Mouse (Mus musculus) lung, postnatal 4 days (tissue): Measurements from ENCODE around the gene Pde2a.

ENCODE experiments used
- DNase-seq, 2 experiments: peaks; one replicate each; pipeline ENCODE4 v3.0.0; 2021

Pde2a gene

GRCm38 (mm10) chr7:101476493-101476892 is 55.0 kb downstream of the Pde2a start:
- no peak for DNase-seq

GRCm38 (mm10) chr7:101477200-101477599 is 55.7 kb downstream of the Pde2a start:
- no peak for DNase-seq

- DNase-seq, result no peak
Measured at GRCm38 (mm10) chr7:101478099-101478498, 56.6 kb downstream of the Pde2a start.

- DNase-seq, result no peak
Measured at GRCm38 (mm10) chr7:101479841-101480240, 58.4 kb downstream of the Pde2a start.

GRCm38 (mm10) chr7:101480671-101481070 is 59.2 kb downstream of the Pde2a start:
- no peak for DNase-seq

- no peak for DNase-seq
Measured at GRCm38 (mm10) chr7:101481872-101482498, 60.5 kb downstream of the Pde2a start.

- no peak for DNase-seq
Measured at GRCm38 (mm10) chr7:101482499-101483081, 61.1 kb downstream of the Pde2a start.

- DNase-seq, result no peak
Measured at GRCm38 (mm10) chr7:101483498-101484115, 62.1 kb downstream of the Pde2a start.

- no peak for DNase-seq
Measured at GRCm38 (mm10) chr7:101487102-101487501, 65.6 kb downstream of the Pde2a start.

GRCm38 (mm10) chr7:101490952-101491351 is 69.5 kb downstream of the Pde2a start:
- no peak for DNase-seq

- DNase-seq, result no peak
Measured at GRCm38 (mm10) chr7:101498385-101498784, 76.9 kb downstream of the Pde2a start.

GRCm38 (mm10) chr7:101499251-101499650 is 77.8 kb downstream of the Pde2a start:
- no peak for DNase-seq

- DNase-seq, result no peak
Measured at GRCm38 (mm10) chr7:101499701-101500100, 78.2 kb downstream of the Pde2a start.

- DNase-seq, result no peak
Measured at GRCm38 (mm10) chr7:101501236-101501635, 79.7 kb downstream of the Pde2a start.

GRCm38 (mm10) chr7:101501675-101502074 is 80.2 kb downstream of the Pde2a start:
- no peak for DNase-seq

- peak; percentile 62 to 82 for DNase-seq
Measured at GRCm38 (mm10) chr7:101503351-101503750, 81.9 kb downstream of the Pde2a start.

- no peak for DNase-seq
Measured at GRCm38 (mm10) chr7:101503803-101504202, 82.3 kb downstream of the Pde2a start.

GRCm38 (mm10) chr7:101504507-101504906 is 83.0 kb downstream of the Pde2a start:
- peak in 1 of 2 experiments; percentile 41 for DNase-seq

- no peak for DNase-seq
Measured at GRCm38 (mm10) chr7:101509212-101509611, 87.7 kb downstream of the Pde2a start.

GRCm38 (mm10) chr7:101513655-101514054 is 92.2 kb downstream of the Pde2a start:
- no peak for DNase-seq

GRCm38 (mm10) chr7:101514768-101515167 is 93.3 kb downstream of the Pde2a start:
- DNase-seq, result no peak

- no peak for DNase-seq
Measured at GRCm38 (mm10) chr7:101515295-101515694, 93.8 kb downstream of the Pde2a start.

GRCm38 (mm10) chr7:101516460-101516859 is 95.0 kb downstream of the Pde2a start:
- DNase-seq, result peak in 1 of 2 experiments; percentile 14

GRCm38 (mm10) chr7:101521696-101522095 is 100.2 kb downstream of the Pde2a start:
- no peak for DNase-seq
